Mouse (Mus musculus): ENCODE measurements around the gene Myoz2. TPM values are rescaled to one million over a fixed set of nuclear protein-coding genes. Genes with fewer than 3 reads are reported as not detected.

The Myoz2 gene
- not detected in 2 replicates for polyA plus RNA-seq (2016; fragmentation: Nextera tagmentation; extraction: Ambion mirVana)

- no peak within 1 kb of the TSS for H3K4me3 ChIP-seq
- H3K36me3 ChIP-seq (replicated peaks), result no peaks in the 10 kb centered on the region
- 92% methylated on average over 7 of the region's 7 CpGs for WGBS
- H3K27ac ChIP-seq, result no peak within 1 kb of the TSS
- H3K9me3 ChIP-seq, result no peaks in the 10 kb centered on the region
- no peaks in the 10 kb centered on the region for H3K4me1 ChIP-seq
- H3K27me3 ChIP-seq (ENCODE audit: poor library complexity, severe bottlenecking), result no peaks in the 10 kb centered on the region
- DNase-seq (ENCODE audit: extremely low spot score, low spot score), result no peak
These were observed at the start of gene Myoz2 for GRCm38 (mm10) chr3:123034752-123035151. Myoz2 (minus strand) TSS chr3:123035015.

- H3K4me1 ChIP-seq, result no peaks in the 10 kb centered on the region; the same call in 1 of the 2 replicates
- WGBS, result 94% methylated on average over 3 of the region's 3 CpGs
- no peaks in the 10 kb centered on the region for H3K27me3 ChIP-seq (ENCODE audit: poor library complexity, severe bottlenecking)
- H3K36me3 ChIP-seq (replicated peaks), result no peaks in the 10 kb centered on the region
- no peak for DNase-seq (ENCODE audit: extremely low spot score, low spot score)
- no peak overlapping the region for H3K4me3 ChIP-seq
- H3K27ac ChIP-seq, result no peak overlapping the region
- H3K9me3 ChIP-seq, result no peaks in the 10 kb centered on the region
These were observed 46.9 kb upstream of the Myoz2 start for GRCm38 (mm10) chr3:123081665-123082064.

GRCm38 (mm10) chr3:123080943-123081342, 46.1 kb upstream of the Myoz2 start:
- Histone ChIP-seq H3K36me3 (replicated peaks) (no peaks in the 10 kb centered on the region), H3K4me3 (no peak overlapping the region), H3K9me3 (no peaks in the 10 kb centered on the region), H3K27me3 (ENCODE audit: poor library complexity, severe bottlenecking) (no peaks in the 10 kb centered on the region), H3K4me1 (no peaks in the 10 kb centered on the region; the same call in 1 of the 2 replicates), H3K27ac (no peak overlapping the region)
- WGBS, result 85% methylated on average over 7 of the region's 7 CpGs
- DNase-seq (ENCODE audit: extremely low spot score, low spot score), result no peak

- no peaks in the 10 kb centered on the region for H3K4me1 ChIP-seq
- no peak overlapping the region for H3K27ac ChIP-seq
- H3K27me3 ChIP-seq (ENCODE audit: poor library complexity, severe bottlenecking), result no peaks in the 10 kb centered on the region
- WGBS, result 88% methylated on average over 19 of the region's 19 CpGs
- H3K9me3 ChIP-seq, result no peaks in the 10 kb centered on the region
- DNase-seq (ENCODE audit: extremely low spot score, low spot score), result no peak
- no peak overlapping the region for H3K4me3 ChIP-seq
- no peaks in the 10 kb centered on the region for H3K36me3 ChIP-seq (replicated peaks)
These were observed 45.4 kb upstream of the Myoz2 start for GRCm38 (mm10) chr3:123080017-123080725.

- WGBS, result 90% methylated on average over 3 of the region's 3 CpGs
- H3K9me3 ChIP-seq, result no peaks in the 10 kb centered on the region
- no peak overlapping the region for H3K4me3 ChIP-seq
- no peaks in the 10 kb centered on the region for H3K36me3 ChIP-seq (replicated peaks)
- no peak overlapping the region for H3K27ac ChIP-seq
- H3K27me3 ChIP-seq (ENCODE audit: poor library complexity, severe bottlenecking), result no peaks in the 10 kb centered on the region
- peaks cover 2% of the 10 kb centered on the region; the same call in 1 of the 2 replicates for H3K4me1 ChIP-seq
- no peak for DNase-seq (ENCODE audit: extremely low spot score, low spot score)
These were observed 40.9 kb upstream of the Myoz2 start for GRCm38 (mm10) chr3:123075759-123076158.

GRCm38 (mm10) chr3:123075034-123075433, 40.2 kb upstream of the Myoz2 start:
- Histone ChIP-seq H3K4me1 (peaks cover 2% of the 10 kb centered on the region; the same call in 1 of the 2 replicates), H3K36me3 (replicated peaks) (no peaks in the 10 kb centered on the region), H3K9me3 (no peaks in the 10 kb centered on the region), H3K27me3 (ENCODE audit: poor library complexity, severe bottlenecking) (no peaks in the 10 kb centered on the region), H3K4me3 (no peak overlapping the region), H3K27ac (no peak overlapping the region)
- no peak for DNase-seq (ENCODE audit: extremely low spot score, low spot score)

GRCm38 (mm10) chr3:123073351-123073750, 38.5 kb upstream of the Myoz2 start:
- Histone ChIP-seq H3K36me3 (replicated peaks) (no peaks in the 10 kb centered on the region), H3K27me3 (ENCODE audit: poor library complexity, severe bottlenecking) (no peaks in the 10 kb centered on the region), H3K9me3 (no peaks in the 10 kb centered on the region), H3K4me1 (peaks cover 2% of the 10 kb centered on the region; the same call in 1 of the 2 replicates), H3K4me3 (no peak overlapping the region), H3K27ac (no peak overlapping the region)
- no peak for DNase-seq (ENCODE audit: extremely low spot score, low spot score)

- no CpG with 5 or more reads among the region's 1 CpGs for WGBS
- H3K4me3 ChIP-seq, result no peak overlapping the region
- no peak overlapping the region for H3K27ac ChIP-seq
- no peaks in the 10 kb centered on the region for H3K27me3 ChIP-seq (ENCODE audit: poor library complexity, severe bottlenecking)
- peaks cover 2% of the 10 kb centered on the region; the same call in 1 of the 2 replicates for H3K4me1 ChIP-seq
- no peaks in the 10 kb centered on the region for H3K36me3 ChIP-seq (replicated peaks)
- H3K9me3 ChIP-seq, result no peaks in the 10 kb centered on the region
- DNase-seq (ENCODE audit: extremely low spot score, low spot score), result no peak
These were observed 37.7 kb upstream of the Myoz2 start for GRCm38 (mm10) chr3:123072472-123072871.

GRCm38 (mm10) chr3:123070996-123071395, 36.2 kb upstream of the Myoz2 start:
- Histone ChIP-seq H3K4me3 (no peak overlapping the region), H3K36me3 (replicated peaks) (no peaks in the 10 kb centered on the region), H3K27me3 (ENCODE audit: poor library complexity, severe bottlenecking) (no peaks in the 10 kb centered on the region), H3K4me1 (peaks cover 2% of the 10 kb centered on the region; the same call in 1 of the 2 replicates), H3K27ac (no peak overlapping the region), H3K9me3 (no peaks in the 10 kb centered on the region)
- 92% methylated on average over 1 of the region's 1 CpGs for WGBS
- no peak for DNase-seq (ENCODE audit: extremely low spot score, low spot score)

- Histone ChIP-seq H3K4me3 (no peak overlapping the region), H3K27me3 (ENCODE audit: poor library complexity, severe bottlenecking) (no peaks in the 10 kb centered on the region), H3K4me1 (peaks cover 12% of the 10 kb centered on the region), H3K36me3 (replicated peaks) (no peaks in the 10 kb centered on the region), H3K9me3 (no peaks in the 10 kb centered on the region), H3K27ac (no peak overlapping the region)
- no peak for DNase-seq (ENCODE audit: extremely low spot score, low spot score)
- WGBS, result 94% methylated on average over 7 of the region's 7 CpGs
These were observed 32.0 kb upstream of the Myoz2 start for GRCm38 (mm10) chr3:123066836-123067235.

- DNase-seq (ENCODE audit: extremely low spot score, low spot score), result no peak
- WGBS, result 89% methylated on average over 5 of the region's 5 CpGs
- no peaks in the 10 kb centered on the region for H3K27me3 ChIP-seq (ENCODE audit: poor library complexity, severe bottlenecking)
- H3K27ac ChIP-seq, result no peak overlapping the region
- H3K4me3 ChIP-seq, result no peak overlapping the region
- H3K9me3 ChIP-seq, result no peaks in the 10 kb centered on the region
- peaks cover 9% of the 10 kb centered on the region for H3K4me1 ChIP-seq
- no peaks in the 10 kb centered on the region for H3K36me3 ChIP-seq (replicated peaks)
These were observed 30.7 kb upstream of the Myoz2 start for GRCm38 (mm10) chr3:123065466-123065865.

GRCm38 (mm10) chr3:123064186-123064585, 29.4 kb upstream of the Myoz2 start:
- H3K4me3 ChIP-seq, result no peak overlapping the region
- no peak for DNase-seq (ENCODE audit: extremely low spot score, low spot score)
- no peaks in the 10 kb centered on the region for H3K9me3 ChIP-seq
- H3K27me3 ChIP-seq (ENCODE audit: poor library complexity, severe bottlenecking), result no peaks in the 10 kb centered on the region
- peak overlapping the region; percentile 44; the same call in 1 of the 2 replicates for H3K27ac ChIP-seq
- H3K36me3 ChIP-seq (replicated peaks), result no peaks in the 10 kb centered on the region
- peaks cover 9% of the 10 kb centered on the region for H3K4me1 ChIP-seq
- 15% methylated on average over 5 of the region's 5 CpGs for WGBS

GRCm38 (mm10) chr3:123061931-123062330, 27.1 kb upstream of the Myoz2 start:
- H3K4me3 ChIP-seq, result no peak overlapping the region
- 89% methylated on average over 2 of the region's 2 CpGs for WGBS
- no peak for DNase-seq (ENCODE audit: extremely low spot score, low spot score)

More at GRCm38 (mm10) chr3:123061931-123062330, 27.1 kb upstream of the Myoz2 start:
- Histone ChIP-seq H3K27ac (no peak overlapping the region), H3K36me3 (replicated peaks) (no peaks in the 10 kb centered on the region), H3K27me3 (ENCODE audit: poor library complexity, severe bottlenecking) (no peaks in the 10 kb centered on the region), H3K9me3 (no peaks in the 10 kb centered on the region), H3K4me1 (peaks cover 9% of the 10 kb centered on the region)
